Mouse (Mus musculus) adrenal gland, adult 18-20 months (tissue): ENCODE results near the gene H2-Q2. TPM values are rescaled to one million over a fixed set of nuclear protein-coding genes. Genes with fewer than 3 reads are reported as not detected.
"Not testable (repeated sequence)": the region's sequence is repeated elsewhere in the genome, so short reads cannot be mapped to it uniquely, and the experiment has no call there.

Experiments
- DNase-seq, 2 experiments: peaks; one replicate each; pipeline ENCODE4 v3.0.0; 2021 to 2022; ENCODE audit warnings: low spot score in 2 of 2
- total RNA-seq, 2 experiments: library from RNA; stranded (reverse); gene quantifications; 1 replicate in 1 of 2; 2 replicates in 1 of 2; pipeline ENCODE4 v1.2.3; 2021

The H2-Q2 gene
- total RNA-seq, 2 experiments from 2014 or later = 2.3 to 5.4 TPM

- no peak for DNase-seq
Observed at GRCm38 (mm10) chr17:35359470-35359862, 17.4 kb downstream of the H2-Q2 start.

- DNase-seq = peak; percentile 88 to 93
Observed at GRCm38 (mm10) chr17:35379369-35379728, 37.3 kb downstream of the H2-Q2 start, which contains the start of gene H2-Q4. TSS of gene H2-Q4 (plus strand) at chr17:35379617.

- peak; percentile 47 to 57 for DNase-seq
Observed at GRCm38 (mm10) chr17:35379729-35380451, 37.8 kb downstream of the H2-Q2 start.

- DNase-seq = peak; percentile 37 to 48
Observed at GRCm38 (mm10) chr17:35389796-35390195, 47.8 kb downstream of the H2-Q2 start.

GRCm38 (mm10) chr17:35392671-35393070 lies 50.6 kb downstream of the H2-Q2 start:
- DNase-seq = not testable (repeated sequence)

- DNase-seq = not testable (repeated sequence)
Observed at GRCm38 (mm10) chr17:35393864-35394800, 52.1 kb downstream of the H2-Q2 start.

Other genes with a start within 250 kb of the H2-Q2 start
- gene Ly6g5c, start 234.0 kb upstream of the H2-Q2 start, total RNA-seq = not detected
- gene Ly6g5b, start 226.8 kb upstream of the H2-Q2 start, total RNA-seq = under 1 TPM; 0.33 to 0.67 TPM
- 10 to 100 TPM; 14.8 to 16.2 TPM for gene Gpank1, start 220.8 kb upstream of the H2-Q2 start, total RNA-seq
- gene Csnk2b, start 220.2 kb upstream of the H2-Q2 start, total RNA-seq = 100 to 1,000 TPM; 192 to 217 TPM
- gene D17H6S53E, start 215.9 kb upstream of the H2-Q2 start, total RNA-seq = 10 to 100 TPM; 28.8 to 34.6 TPM
- gene Apom, start 210.2 kb upstream of the H2-Q2 start, total RNA-seq = not detected
- gene Bag6, start 207.1 kb upstream of the H2-Q2 start, total RNA-seq = 100 to 1,000 TPM; 307 to 394 TPM
- gene Prrc2a, start 177.3 kb upstream of the H2-Q2 start, total RNA-seq = 100 to 1,000 TPM; 214 to 251 TPM
- 10 to 100 TPM in 1 of 2 experiments, 1 to 10 TPM in 1; 6.1 to 11.2 TPM for gene Aif1, start 166.2 kb upstream of the H2-Q2 start, total RNA-seq
- 1 to 10 TPM; 3.5 to 4.1 TPM for gene Lst1, start 153.8 kb upstream of the H2-Q2 start, total RNA-seq
- gene Ltb, start 147.8 kb upstream of the H2-Q2 start, total RNA-seq = 1 to 10 TPM; 2.0 to 6.5 TPM
- gene Tnf, start 140.2 kb upstream of the H2-Q2 start, total RNA-seq = under 1 TPM; 0.36 to 0.83 TPM
- gene Lta, start 136.9 kb upstream of the H2-Q2 start, total RNA-seq = not detected
- gene Gm16181, start 121.4 kb upstream of the H2-Q2 start, total RNA-seq = not detected
- gene Atp6v1g2, start 108.6 kb upstream of the H2-Q2 start, total RNA-seq = 1 to 10 TPM; 4.7 to 5.3 TPM
- 10 to 100 TPM; 12.4 to 15.3 TPM for gene Nfkbil1, start 106.5 kb upstream of the H2-Q2 start, total RNA-seq
- gene Ddx39b, start 100.5 kb upstream of the H2-Q2 start, total RNA-seq = 100 to 1,000 TPM; 195 to 213 TPM
- 100 to 1,000 TPM; 219 to 653 TPM for gene H2-D1, start 79.5 kb upstream of the H2-Q2 start, total RNA-seq
- 10 to 100 TPM in 1 of 2 experiments, 1 to 10 TPM in 1; 3.7 to 11.4 TPM for gene H2-Q1, start 21.8 kb upstream of the H2-Q2 start, total RNA-seq
- 10 to 100 TPM; 28.3 to 79.1 TPM for gene H2-Q4, start 37.4 kb downstream of the H2-Q2 start, total RNA-seq
- 10 to 100 TPM in 1 of 2 experiments, 1 to 10 TPM in 1; 5.0 to 33.9 TPM for gene H2-Q6, start 82.6 kb downstream of the H2-Q2 start, total RNA-seq
- 10 to 100 TPM in 1 of 2 experiments, 1 to 10 TPM in 1; 8.0 to 28.6 TPM for gene H2-Q7, start 96.9 kb downstream of the H2-Q2 start, total RNA-seq
- 10 to 100 TPM; 11.3 to 19.5 TPM for gene H2-Q10, start 127.8 kb downstream of the H2-Q2 start, total RNA-seq
- under 1 TPM in 1 of 2 experiments, not detected in 1; 0.23 TPM for gene Pou5f1, start 163.8 kb downstream of the H2-Q2 start, total RNA-seq
- gene Tcf19, start 174.6 kb downstream of the H2-Q2 start, total RNA-seq = 1 to 10 TPM; 3.0 to 3.7 TPM
- 1 to 10 TPM; 6.3 to 6.7 TPM for gene Cchcr1, start 174.9 kb downstream of the H2-Q2 start, total RNA-seq
- not detected for gene Psors1c2, start 191.0 kb downstream of the H2-Q2 start, total RNA-seq
- gene Cdsn, start 209.9 kb downstream of the H2-Q2 start, total RNA-seq = 1 to 10 TPM in 1 of 2 experiments, under 1 TPM in 1; 0.10 to 7.1 TPM
- gene 2300002M23Rik, start 225.2 kb downstream of the H2-Q2 start, total RNA-seq = not detected